Mouse (Mus musculus) forebrain, embryonic 11.5 days (tissue): Measurements from ENCODE around the gene Akt1s1. TPM values are rescaled to one million over a fixed set of nuclear protein-coding genes. Genes with fewer than 3 reads are reported as not detected.

Experiments
- ATAC-seq: fragments of 200-750 bp; cut with Nextera tagmentation; replicated peaks from 2 replicates; pipeline ENCODE4 v1.8.0; 2017; ENCODE audit warnings: moderate TSS enrichment; ENCODE audit not compliant: low FRiP score
- DNase-seq: peaks from one replicate; pipeline ENCODE4 v3.0.0-alpha.2; 2017; ENCODE audit warnings: low spot score
- H3K27ac ChIP-seq: fragments of 300-500 bp; sonication (generic); 2 replicates; pipeline ENCODE4 v1.5.1; 2014; ENCODE audit warnings: low read depth, low read length
- H3K27me3 ChIP-seq: fragments of 300-500 bp; sonication (generic); 2 replicates; pipeline ENCODE4 v1.6.1; 2014; ENCODE audit warnings: mild to moderate bottlenecking, low read length, mixed read lengths; ENCODE audit not compliant: control insufficient read depth, insufficient read depth
- H3K36me3 ChIP-seq: fragments of 300-500 bp; sonication (generic); 2 replicates; pipeline ENCODE4 v1.6.1; 2014; ENCODE audit warnings: mild to moderate bottlenecking, low read length, moderate library complexity, mixed read lengths; ENCODE audit not compliant: control insufficient read depth, insufficient read depth
- H3K4me1 ChIP-seq: fragments of 300-500 bp; sonication (generic); replicated peaks from 2 replicates; pipeline ENCODE4 v1.6.1; 2014; ENCODE audit warnings: low read length, mixed read lengths; ENCODE audit not compliant: control insufficient read depth, insufficient read depth
- H3K4me2 ChIP-seq: fragments of 300-500 bp; sonication (generic); 2 replicates; pipeline ENCODE4 v1.6.1; 2014; ENCODE audit warnings: low read depth, mild to moderate bottlenecking, low read length, moderate library complexity, mixed read lengths; ENCODE audit not compliant: severe bottlenecking
- H3K4me3 ChIP-seq: fragments of 300-500 bp; sonication (generic); 2 replicates; pipeline ENCODE4 v1.5.1; 2014; ENCODE audit warnings: low read depth, low read length
- H3K9ac ChIP-seq: fragments of 300-500 bp; sonication (generic); 2 replicates; pipeline ENCODE4 v1.6.1; 2014; ENCODE audit warnings: low read length
- H3K9me3 ChIP-seq: fragments of 300-500 bp; sonication (generic); 2 replicates; pipeline ENCODE4 v1.6.1; 2016; ENCODE audit warnings: low read length, mixed read lengths; ENCODE audit not compliant: control insufficient read depth
- WGBS: fragments of 180-500 bp; shearing (Covaris S2); extraction: QIAGEN DNeasy Blood & Tissue Kit; methylation state at CpG from one replicate; pipeline ENCODE4 v1.1.7; 2014; 5-methylcytosine and 5-hydroxymethylcytosine counted together
- polyA plus RNA-seq: library from polyadenylated mRNA; unstranded; fragments of >200 nt; fragmentation: Nextera tagmentation; extraction: Ambion mirVana; gene quantifications from 2 replicates; pipeline ENCODE4 v1.2.1, GENCODE M21; 2014

Gene Akt1s1
- polyA plus RNA-seq, 1 experiment from 2014 or later: 83.0 TPM

DNA sequence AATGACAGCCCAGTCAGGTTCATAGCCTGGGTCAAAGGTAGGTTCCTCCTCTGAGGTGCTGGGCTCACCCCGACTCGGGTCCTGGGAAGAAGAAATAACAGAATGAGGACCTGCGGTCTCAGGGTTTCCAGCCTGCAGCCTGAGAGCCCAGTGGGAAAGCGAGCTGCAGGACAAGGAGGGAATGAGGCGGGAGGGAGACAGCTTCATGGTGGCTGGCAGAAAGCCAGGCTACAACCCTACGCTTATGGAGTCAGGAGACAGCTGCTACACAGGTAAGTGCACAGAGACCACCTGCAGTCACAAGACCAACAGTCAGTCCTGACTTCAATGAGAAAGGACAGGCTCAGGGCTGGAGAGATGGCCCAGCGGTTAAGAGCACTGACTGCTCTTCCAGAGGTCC, 2.0 kb upstream of the Akt1s1 start:
- Histone ChIP-seq H3K4me2 (no peak overlapping the region), H3K27me3 (no peaks in the 10 kb centered on the region), H3K4me1 (peaks cover 9% of the 10 kb centered on the region; the same call in 1 of the 2 replicates), H3K9ac (no peak overlapping the region), H3K27ac (no peak overlapping the region), H3K9me3 (no peaks in the 10 kb centered on the region), H3K36me3 (peaks cover 3% of the 10 kb centered on the region; the same call in 1 of the 2 replicates), H3K4me3 (no peak overlapping the region)
- ATAC-seq (no peak), DNase-seq (no peak)
- 94% methylated on average over 7 of the region's 7 CpGs for WGBS

DNA sequence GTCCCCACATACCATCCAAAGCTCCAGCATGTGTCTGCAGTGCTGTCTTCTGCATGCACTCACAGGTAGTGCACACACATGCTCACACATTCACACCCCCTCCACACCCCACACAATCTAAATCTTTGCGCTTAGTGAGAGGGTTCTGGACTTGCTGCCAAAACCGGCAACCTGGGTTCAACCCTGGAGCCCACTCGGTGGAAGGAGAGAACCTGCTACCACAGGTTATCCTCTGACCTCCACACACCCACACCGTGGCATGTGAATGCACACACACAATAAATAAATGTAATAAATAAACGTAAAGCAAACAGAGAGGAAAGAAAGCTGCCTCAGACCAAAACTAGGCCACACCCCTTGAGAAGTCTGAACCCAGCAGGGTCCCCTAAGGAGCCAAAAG, 1.0 kb upstream of the Akt1s1 start:
- Histone ChIP-seq H3K9ac (peak overlapping the region; percentile 10; the same call in 1 of the 2 replicates), H3K36me3 (peaks cover 3% of the 10 kb centered on the region; the same call in 1 of the 2 replicates), H3K27ac (no peak overlapping the region), H3K4me3 (peak overlapping the region; percentile 63), H3K27me3 (no peaks in the 10 kb centered on the region), H3K4me2 (peak overlapping the region; percentile 70), H3K9me3 (no peaks in the 10 kb centered on the region), H3K4me1 (peaks cover 9% of the 10 kb centered on the region; the same call in 1 of the 2 replicates)
- no peak for DNase-seq
- ATAC-seq: no peak
- 82% methylated on average over 5 of the region's 5 CpGs for WGBS

DNA sequence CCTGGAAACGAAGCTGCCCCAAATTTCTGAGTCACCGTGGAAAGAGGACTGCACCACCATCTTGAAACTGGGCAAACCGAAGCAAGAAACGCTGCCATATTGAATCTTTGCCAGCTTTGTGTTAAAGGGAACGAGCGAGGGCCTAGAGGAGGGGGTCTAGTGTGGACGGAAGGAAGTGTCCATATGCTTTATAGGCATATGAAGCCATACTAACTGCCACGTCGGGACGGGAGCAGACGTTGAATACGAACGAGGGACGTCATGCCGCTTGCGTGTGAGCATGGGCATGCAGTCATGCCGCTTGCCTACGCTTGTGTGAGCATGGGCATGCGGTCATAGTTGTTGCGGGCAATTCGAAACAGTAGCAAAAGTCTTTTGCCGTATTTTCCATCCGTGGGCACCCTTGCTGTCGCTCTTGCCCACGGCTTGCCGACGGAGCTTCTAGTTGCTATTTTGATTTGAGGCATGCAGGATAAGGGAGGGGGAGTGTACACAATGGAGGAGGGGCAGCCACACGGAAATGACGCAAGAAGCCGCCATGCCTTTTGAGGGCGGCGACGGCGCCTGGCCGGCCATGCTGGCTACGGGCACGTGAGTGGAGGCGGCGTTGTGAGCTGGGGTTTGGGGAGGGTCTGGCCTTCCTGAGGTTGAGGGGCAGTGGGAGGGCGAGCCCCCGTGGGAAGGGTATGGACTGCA, 773 bp downstream of the Akt1s1 start:
- Histone ChIP-seq H3K9me3 (no peaks in the 10 kb centered on the region), H3K36me3 (peaks cover 3% of the 10 kb centered on the region; the same call in 1 of the 2 replicates), H3K4me2 (peak overlapping the region; percentile 70), H3K4me1 (peaks cover 18% of the 10 kb centered on the region), H3K4me3 (peak overlapping the region; percentile 63), H3K27me3 (no peaks in the 10 kb centered on the region), H3K9ac (peak overlapping the region; percentile 72), H3K27ac (peak overlapping the region; percentile 94)
- DNase-seq: peak; percentile 93
- peak; percentile 75 for ATAC-seq
- under 1% methylated on average over 41 of the region's 41 CpGs for WGBS

- DNase-seq: peak; percentile 92
- Histone ChIP-seq H3K27ac (peak overlapping the region; percentile 94), H3K4me3 (peak overlapping the region; percentile 63), H3K9ac (peak overlapping the region; percentile 72), H3K9me3 (no peaks in the 10 kb centered on the region), H3K27me3 (no peaks in the 10 kb centered on the region), H3K4me1 (peaks cover 22% of the 10 kb centered on the region), H3K36me3 (peaks cover 3% of the 10 kb centered on the region; the same call in 1 of the 2 replicates), H3K4me2 (peak overlapping the region; percentile 70)
- ATAC-seq: peak; percentile 41
- WGBS: under 1% methylated on average over 33 of the region's 33 CpGs
Measured at GRCm38 (mm10) chr7:44850146-44850545, 1.4 kb downstream of the Akt1s1 start.

DNA sequence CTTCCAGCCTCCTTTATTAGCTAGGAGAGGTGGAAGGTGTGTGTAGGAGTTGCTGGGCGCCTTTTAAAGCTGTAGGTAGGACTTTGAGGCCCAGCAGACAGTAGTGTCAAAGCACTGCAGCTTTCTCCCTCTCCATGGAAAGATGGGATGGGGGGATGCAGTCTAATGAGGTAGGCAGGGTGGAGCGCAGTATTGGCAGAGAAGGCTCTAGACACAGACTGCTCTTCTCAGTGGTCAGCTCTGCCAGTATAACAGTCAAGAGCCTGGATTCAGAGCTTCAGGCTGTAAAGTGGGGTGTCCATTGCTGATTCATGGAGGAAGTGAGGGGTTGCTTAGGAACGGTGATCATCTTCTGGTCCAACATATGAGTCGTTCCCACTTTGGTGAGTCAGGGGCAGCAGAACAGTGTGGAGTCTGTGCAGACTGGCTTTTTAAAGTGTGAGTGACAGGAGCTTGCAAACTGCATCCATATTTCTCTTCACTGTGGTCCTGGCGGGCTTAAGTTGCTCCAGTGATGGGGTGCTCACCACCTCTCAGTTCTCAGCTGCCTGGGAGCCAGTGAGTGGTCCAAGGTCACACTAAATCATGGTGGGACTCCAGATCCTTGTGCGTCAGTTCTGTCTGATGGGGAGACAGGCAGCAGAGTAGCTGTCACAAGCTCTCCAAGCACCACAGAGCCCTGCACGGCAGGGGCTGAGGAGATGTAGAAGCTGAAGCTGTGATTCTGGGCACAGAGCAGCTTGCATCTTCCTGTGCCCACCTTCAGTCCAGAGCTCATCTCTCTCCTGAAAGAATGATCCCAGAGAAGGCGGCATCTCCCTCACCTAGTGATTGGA, 2.2 kb downstream of the Akt1s1 start:
- DNase-seq (no peak), ATAC-seq (no peak)
- peaks cover under 1% of the 10 kb centered on the region; the same call in 1 of the 2 replicates for H3K36me3 ChIP-seq
- H3K9me3 ChIP-seq: no peaks in the 10 kb centered on the region
- WGBS: 78% methylated on average over 8 of the region's 8 CpGs
- H3K27ac ChIP-seq: peak overlapping the region; percentile 94; the same call in 1 of the 2 replicates
- peak overlapping the region; percentile 72 for H3K9ac ChIP-seq
- H3K4me1 ChIP-seq: peaks cover 23% of the 10 kb centered on the region
- H3K4me2 ChIP-seq: peak overlapping the region; percentile 70
- H3K4me3 ChIP-seq: peak overlapping the region; percentile 63
- no peaks in the 10 kb centered on the region for H3K27me3 ChIP-seq

- no peak overlapping the region for H3K27ac ChIP-seq
- H3K36me3 ChIP-seq: no peaks in the 10 kb centered on the region
- H3K9ac ChIP-seq: no peak overlapping the region
- no peak overlapping the region for H3K4me3 ChIP-seq
- no peak for DNase-seq
- H3K27me3 ChIP-seq: no peaks in the 10 kb centered on the region
- no peak for ATAC-seq
- no peak overlapping the region for H3K4me2 ChIP-seq
- 90% methylated on average over 12 of the region's 12 CpGs for WGBS
- no peaks in the 10 kb centered on the region for H3K9me3 ChIP-seq
- H3K4me1 ChIP-seq: peaks cover 25% of the 10 kb centered on the region
Measured at GRCm38 (mm10) chr7:44851625-44852234, 2.9 kb downstream of the Akt1s1 start.

GRCm38 (mm10) chr7:44852259-44853027, 3.7 kb downstream of the Akt1s1 start:
- Histone ChIP-seq H3K36me3 (no peaks in the 10 kb centered on the region), H3K4me3 (no peak overlapping the region), H3K9ac (no peak overlapping the region), H3K27me3 (no peaks in the 10 kb centered on the region), H3K4me2 (no peak overlapping the region), H3K27ac (no peak overlapping the region), H3K9me3 (no peaks in the 10 kb centered on the region), H3K4me1 (peaks cover 25% of the 10 kb centered on the region)
- WGBS: 90% methylated on average over 36 of the region's 36 CpGs
- ATAC-seq (no peak), DNase-seq (no peak)

DNA sequence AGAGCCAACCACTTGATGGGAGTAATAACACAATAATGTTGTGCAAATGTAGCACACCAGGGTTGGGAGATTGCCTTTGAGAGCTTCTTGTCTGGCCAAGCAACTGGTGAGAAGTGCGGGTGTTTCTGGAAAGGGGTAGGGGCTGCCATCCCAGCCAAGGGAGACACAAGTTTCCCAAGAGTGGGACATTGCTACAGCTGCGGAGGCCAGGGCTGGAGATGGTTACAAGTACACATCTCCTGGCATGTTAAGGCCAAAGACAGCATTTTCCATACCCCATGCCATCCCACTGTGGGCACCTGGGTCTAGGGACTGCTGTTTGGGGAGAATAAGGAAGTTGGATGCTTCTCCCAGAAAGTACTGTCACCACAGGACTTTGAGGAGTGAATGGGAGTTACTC, 4.3 kb downstream of the Akt1s1 start:
- WGBS: 98% methylated on average over 2 of the region's 2 CpGs
- DNase-seq (no peak), ATAC-seq (no peak)
- Histone ChIP-seq H3K9me3 (no peaks in the 10 kb centered on the region), H3K36me3 (no peaks in the 10 kb centered on the region), H3K4me2 (no peak overlapping the region), H3K9ac (no peak overlapping the region), H3K27me3 (no peaks in the 10 kb centered on the region), H3K4me3 (no peak overlapping the region), H3K4me1 (peaks cover 25% of the 10 kb centered on the region), H3K27ac (no peak overlapping the region)
